Mouse (Mus musculus) bone marrow, adult 2 months (tissue): ENCODE results near the gene Pi4kb.
"Not testable (repeated sequence)": the region's sequence is repeated elsewhere in the genome, so short reads cannot be mapped to it uniquely, and the experiment has no call there.

ENCODE experiments used
- CTCF ChIP-seq: fragments of 200-500 bp; IDR thresholded peaks from 2 replicates; pipeline ENCODE4 v1.5.1; 2011; ENCODE audit warnings: low read length, control low read depth; ENCODE audit not compliant: control insufficient read depth, insufficient read depth
- POLR2A ChIP-seq: fragments of 200-500 bp; IDR thresholded peaks from 2 replicates; pipeline ENCODE4 v1.6.1; 2011; ENCODE audit warnings: low read depth, mild to moderate bottlenecking, control low read depth, low read length, borderline replicate concordance; ENCODE audit not compliant: control insufficient read depth

DNA sequence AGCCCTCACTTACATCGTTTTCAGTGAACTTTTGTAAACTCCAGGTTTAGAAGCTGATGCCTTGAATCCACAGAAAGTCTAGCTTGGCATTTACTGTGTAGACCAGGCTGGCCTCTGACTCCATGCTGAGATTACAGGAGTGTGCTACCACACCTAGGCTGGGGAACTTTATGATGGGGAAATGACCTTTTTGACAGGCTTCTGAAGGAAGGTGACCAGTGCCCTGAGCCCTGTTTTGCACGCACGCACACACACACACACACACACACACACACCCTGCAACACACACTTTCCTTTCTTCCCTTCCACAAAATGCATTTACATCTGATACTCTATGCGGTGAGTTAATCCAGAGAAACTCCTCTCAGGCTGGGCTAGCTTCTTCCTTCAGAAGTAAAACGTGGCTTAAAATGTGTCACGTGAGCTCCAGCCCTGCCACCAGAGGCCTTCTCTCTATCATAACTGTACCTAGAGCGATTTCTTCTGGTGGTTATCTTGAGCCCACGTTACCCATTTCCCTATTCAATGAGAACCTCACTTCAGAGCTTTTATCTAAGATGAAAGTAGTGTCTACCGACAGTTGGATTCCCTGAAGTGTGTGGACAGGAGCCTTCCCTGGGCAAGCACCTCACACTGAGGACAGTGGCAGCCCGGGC, 43.0 kb upstream of the Pi4kb start:
- TF ChIP-seq POLR2A, CTCF: not testable (repeated sequence)
